Mouse (Mus musculus) left cerebral cortex, postnatal 25 days (tissue): Measurements from ENCODE around the gene Pnpla7. TPM values are rescaled to one million over a fixed set of nuclear protein-coding genes. Genes with fewer than 3 reads are reported as not detected.
"Not testable (repeated sequence)": the region's sequence is repeated elsewhere in the genome, so short reads cannot be mapped to it uniquely, and the experiment has no call there.

Source experiments
- DNase-seq, 2 experiments: peaks; one replicate each; pipeline ENCODE4 v3.0.0; 2022; ENCODE audit warnings: low spot score in 2 of 2, mixed read lengths in 1 of 2
- intact Hi-C: fragments of 180-260 bp; cut with DNase I; formaldehyde crosslinking; loops from one replicate; pipeline ENCODE4 v1.15.1; 2025
- total RNA-seq, 2 experiments: library from RNA; stranded (reverse); gene quantifications; 2 replicates each; pipeline ENCODE4 v1.2.3; 2021

Pnpla7 gene
- total RNA-seq = 10 to 100 TPM; 14.6 to 17.5 TPM

- DNase-seq = peak; percentile 58 to 82
These were observed at the start of gene Pnpla7 for GRCm38 (mm10) chr2:24975704-24976297. Pnpla7 (plus strand) TSS chr2:24976033.

DNA sequence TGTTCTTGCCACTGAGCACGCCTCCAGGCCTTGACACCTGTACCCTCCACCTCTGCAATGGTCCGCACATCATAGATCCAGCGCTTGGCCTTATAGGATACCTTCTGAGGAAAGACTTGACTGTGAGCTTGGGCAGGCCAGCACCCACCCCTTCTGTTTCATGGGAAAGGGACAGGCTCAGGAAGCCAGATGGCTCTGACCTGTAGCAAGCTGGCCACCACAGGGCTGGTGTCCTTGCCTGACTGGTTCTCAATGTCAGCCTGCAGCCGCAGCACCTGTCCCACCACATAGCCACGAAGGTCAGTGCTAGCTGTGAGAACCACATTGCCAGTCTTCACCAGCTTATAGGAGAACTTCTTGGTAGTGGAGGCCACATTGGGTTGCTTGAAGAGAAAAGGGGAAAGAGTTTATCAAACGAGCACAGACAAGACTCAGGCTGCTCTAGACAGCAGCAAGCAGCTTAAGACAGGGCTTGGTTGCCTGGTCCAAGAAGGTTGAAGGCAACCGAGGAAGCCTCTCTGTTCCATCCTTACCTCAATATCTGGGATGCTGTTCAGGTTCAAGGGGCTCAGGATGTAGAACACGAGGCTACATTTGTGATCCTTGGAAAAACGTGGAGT lies 49.4 kb upstream of the Pnpla7 start:
- DNase-seq = no peak
- intact Hi-C loops = no loop called here

More at GRCm38 (mm10) chr2:24975704-24976297, at the start of gene Pnpla7:
- intact Hi-C loops = no loop called here

DNA sequence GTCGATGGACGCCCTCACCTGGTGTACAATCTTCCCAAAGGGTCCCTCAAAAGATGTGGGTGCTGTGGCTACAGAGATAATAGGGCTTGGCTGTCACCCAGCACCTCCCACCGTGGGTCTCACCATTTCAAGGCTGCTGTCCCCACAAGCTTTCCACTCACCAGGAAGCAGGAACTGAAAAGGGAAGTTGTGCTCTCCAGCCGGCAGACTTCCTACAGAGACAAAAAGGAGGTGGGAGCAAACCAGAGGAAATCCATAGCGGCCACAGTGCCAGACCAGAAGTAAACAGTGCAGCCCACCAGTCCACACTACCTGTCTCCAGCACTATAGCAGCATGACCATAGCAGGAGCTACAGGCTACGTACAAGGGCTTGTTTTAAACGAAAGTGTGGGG lies 48.9 kb upstream of the Pnpla7 start:
- DNase-seq = no peak
- intact Hi-C loops = no loop called here

GRCm38 (mm10) chr2:24927810-24928479 lies 47.9 kb upstream of the Pnpla7 start:
- DNase-seq = no peak
- intact Hi-C loops = no loop called here

DNA sequence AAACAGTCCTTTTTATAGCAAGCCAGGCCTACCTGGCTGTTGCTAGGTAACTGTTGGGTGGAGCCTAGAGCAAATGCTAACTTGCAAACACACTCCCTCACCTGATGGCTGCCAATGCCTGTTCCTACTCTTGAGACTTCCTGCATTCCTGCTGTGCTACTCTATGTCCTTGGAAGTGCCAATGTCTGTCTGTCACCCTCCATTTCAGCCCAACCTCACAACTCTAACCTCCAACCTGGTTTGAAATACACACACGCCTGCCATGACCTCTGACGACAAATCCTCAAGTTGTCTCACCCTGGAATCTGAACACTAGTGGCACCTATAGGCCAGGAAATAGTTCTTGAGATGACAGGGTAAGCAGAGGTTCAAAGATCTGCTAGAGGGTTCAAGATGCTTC lies 46.7 kb upstream of the Pnpla7 start:
- DNase-seq = no peak
- intact Hi-C loops = no loop called here

DNA sequence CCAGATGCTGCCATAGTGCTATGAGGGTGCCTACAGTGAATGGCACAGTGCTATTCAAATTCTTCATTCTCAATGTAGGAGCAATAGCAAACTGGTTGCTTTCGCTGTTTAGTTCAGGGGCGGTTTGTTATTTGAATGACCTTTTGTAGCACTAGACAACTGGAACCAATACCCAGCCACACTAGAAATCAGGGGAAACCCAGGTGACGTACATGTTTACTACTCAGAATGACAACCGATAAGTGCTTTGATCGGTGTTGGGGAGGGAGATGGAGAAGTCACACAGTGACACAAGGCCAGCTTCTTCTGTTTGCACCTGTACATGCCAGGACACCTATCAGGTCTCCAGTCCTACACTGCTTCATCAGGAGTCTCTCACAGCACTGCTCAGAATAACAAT lies 46.2 kb upstream of the Pnpla7 start:
- intact Hi-C loops = no loop called here
- DNase-seq = no peak

DNA sequence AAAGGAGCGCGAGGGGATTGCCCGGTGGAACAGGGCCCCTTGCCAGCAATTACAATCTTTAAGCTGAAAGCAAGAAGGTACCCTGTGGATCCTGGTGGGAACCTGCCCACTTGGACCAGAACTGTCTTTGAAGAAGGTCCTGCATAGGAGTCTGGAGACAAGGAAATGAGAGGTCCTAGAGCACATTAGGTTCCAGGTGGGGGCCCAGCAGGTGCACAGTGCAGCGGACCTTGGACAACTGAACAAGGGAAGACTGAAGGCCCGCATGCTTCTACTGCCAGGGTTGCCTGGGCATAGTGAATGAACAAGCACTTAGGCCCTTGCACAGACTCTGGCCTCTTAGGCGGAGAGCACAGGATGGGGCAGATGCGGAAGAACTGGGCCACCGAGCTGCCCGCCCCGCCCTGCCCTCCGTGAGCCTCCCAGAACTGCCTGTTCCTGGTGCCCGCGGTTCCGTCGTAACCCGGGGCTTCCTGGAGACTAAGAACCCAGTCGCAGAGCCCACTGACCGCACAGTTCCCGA lies 41.3 kb upstream of the Pnpla7 start:
- intact Hi-C loops = no loop called here
- peak in 1 of 2 experiments; percentile 14 for DNase-seq

GRCm38 (mm10) chr2:24935057-24935796 lies 40.6 kb upstream of the Pnpla7 start, which contains the start of gene Arrdc1:
Arrdc1 (minus strand) TSS chr2:24935252.
- peak; percentile 81 to 89 for DNase-seq
- intact Hi-C loops = no loop called here

GRCm38 (mm10) chr2:24942092-24942491 lies 33.7 kb upstream of the Pnpla7 start:
- DNase-seq = no peak
- intact Hi-C loops = no loop called here

GRCm38 (mm10) chr2:24944304-24944703 lies 31.5 kb upstream of the Pnpla7 start:
- intact Hi-C loops = not testable (repeated sequence)

DNA sequence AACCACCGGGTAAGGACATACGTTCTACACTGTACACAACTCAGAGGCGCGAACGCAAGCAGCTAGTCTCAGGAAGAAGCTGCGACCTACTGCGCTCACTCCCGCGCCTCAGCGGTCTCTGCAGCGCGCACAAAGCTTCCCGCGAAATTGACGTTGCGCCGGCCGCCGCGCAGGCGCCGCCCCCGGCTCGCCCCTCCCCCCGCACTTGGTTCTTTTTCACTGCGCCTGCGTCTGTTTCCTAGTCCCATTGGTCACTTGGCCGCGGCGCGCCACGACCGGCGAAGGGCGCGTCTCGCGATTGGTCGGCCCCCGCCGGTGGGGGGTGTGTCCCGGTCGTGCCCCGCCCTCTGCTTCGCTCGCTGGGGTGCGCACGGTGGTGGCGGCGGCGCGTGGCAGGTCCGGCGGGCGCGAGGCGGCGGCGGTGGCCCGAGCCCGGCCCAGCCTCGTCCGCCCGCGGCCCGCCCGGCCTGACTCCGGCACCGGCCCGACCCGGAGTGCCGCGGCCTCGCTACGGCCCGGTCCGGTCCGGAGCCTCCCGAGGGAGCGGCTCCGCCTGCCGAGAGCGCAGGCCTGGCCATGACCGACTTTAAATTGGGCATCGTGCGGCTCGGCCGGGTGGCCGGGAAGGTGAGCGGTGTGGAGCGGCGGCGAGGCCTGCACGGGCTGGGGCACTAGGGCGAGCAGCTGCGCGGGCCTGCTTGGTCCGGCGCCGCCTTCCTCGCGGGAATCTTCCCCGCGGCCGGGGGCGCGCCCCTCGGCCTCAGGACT lies 26.2 kb upstream of the Pnpla7 start, which contains the start of gene Zmynd19:
Gene Zmynd19, plus strand, starts transcription at position 372 of the 768 bp plus-strand sequence.
- intact Hi-C loops = no loop called here
- DNase-seq = peak; percentile 98 to 99

More at GRCm38 (mm10) chr2:24944304-24944703, 31.5 kb upstream of the Pnpla7 start:
- not testable (repeated sequence) for DNase-seq

DNA sequence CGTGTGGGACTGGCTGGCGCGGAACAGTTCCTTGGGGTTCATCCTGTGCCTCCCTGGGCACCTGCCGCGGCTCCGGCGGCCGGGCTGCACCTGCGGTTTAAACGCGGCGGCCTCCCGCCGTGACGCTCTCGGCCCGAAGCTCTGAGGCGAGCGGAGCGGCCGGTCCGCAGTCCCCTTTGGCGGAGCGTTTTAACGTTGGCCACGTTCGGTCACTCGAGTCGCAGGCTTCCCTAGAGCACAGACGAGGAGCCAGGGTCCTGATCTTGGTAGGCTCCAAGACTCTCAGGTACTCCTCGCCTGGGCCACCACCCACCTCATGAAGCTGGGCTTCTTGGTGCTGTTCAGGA lies 25.7 kb upstream of the Pnpla7 start:
- intact Hi-C loops = no loop called here
- DNase-seq = no peak

GRCm38 (mm10) chr2:24952537-24953055 lies 23.2 kb upstream of the Pnpla7 start:
- intact Hi-C loops = no loop called here

DNA sequence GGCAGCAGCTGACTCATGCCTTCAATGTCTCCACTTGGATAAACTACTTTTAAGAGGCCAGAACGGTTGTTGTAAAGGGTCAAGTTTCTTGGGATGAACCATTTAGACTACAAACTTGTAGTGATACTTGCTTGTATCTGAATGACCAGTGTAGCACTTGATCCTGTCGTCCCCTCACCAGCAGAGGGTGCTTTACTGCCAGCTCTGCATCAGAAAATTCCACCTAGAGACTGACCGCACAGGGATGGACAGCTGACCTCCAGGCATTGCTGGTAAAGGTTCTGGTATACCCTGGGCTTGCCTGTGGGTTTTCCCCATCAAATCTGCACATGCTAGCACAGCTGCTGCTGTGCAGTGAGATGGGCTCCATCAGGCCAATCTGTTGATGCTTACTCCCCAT lies 14.9 kb upstream of the Pnpla7 start:
- intact Hi-C loops = no loop called here

More at GRCm38 (mm10) chr2:24952537-24953055, 23.2 kb upstream of the Pnpla7 start:
- no peak for DNase-seq

DNA sequence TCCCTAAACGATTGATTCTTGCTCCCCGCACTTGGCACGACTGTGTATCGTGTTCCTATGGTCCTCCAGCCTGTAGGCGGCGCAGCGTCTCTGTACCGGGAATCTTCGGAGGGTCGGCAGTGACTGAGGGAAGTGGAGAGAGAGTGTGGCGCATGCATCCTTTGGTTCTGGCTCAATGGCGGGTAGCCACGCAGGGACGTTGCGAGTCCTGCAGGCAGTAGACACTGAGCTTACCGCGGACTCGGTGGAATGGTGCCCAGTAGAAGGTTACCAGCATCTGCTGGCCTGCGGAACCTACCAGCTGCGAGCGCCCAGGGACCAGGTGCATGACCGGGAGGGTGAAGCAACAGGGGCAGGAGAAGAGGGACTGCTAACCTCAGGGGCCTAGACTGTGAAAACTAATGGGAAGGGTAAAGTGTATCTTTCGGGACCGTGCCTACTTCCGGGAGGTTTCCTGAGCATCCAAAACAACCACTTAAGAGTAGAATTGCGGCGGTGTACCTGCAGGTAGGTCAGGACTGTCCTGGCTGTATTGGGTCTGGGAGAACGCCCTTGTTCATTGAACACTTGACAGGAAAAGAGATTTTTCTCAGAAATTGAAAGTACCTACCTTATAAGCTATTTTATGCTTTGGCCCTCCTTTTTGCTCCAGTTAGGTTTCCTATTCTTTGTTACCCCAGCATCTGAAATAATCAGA lies 13.4 kb upstream of the Pnpla7 start, which contains the start of gene Dph7:
Gene Dph7, plus strand, starts transcription at position 97 of the 697 bp plus-strand sequence.
- DNase-seq = peak; percentile 87 to 93
- intact Hi-C loops = no loop called here

More for the DNA sequence above, 14.9 kb upstream of the Pnpla7 start:
- DNase-seq = peak in 1 of 2 experiments; percentile 23

DNA sequence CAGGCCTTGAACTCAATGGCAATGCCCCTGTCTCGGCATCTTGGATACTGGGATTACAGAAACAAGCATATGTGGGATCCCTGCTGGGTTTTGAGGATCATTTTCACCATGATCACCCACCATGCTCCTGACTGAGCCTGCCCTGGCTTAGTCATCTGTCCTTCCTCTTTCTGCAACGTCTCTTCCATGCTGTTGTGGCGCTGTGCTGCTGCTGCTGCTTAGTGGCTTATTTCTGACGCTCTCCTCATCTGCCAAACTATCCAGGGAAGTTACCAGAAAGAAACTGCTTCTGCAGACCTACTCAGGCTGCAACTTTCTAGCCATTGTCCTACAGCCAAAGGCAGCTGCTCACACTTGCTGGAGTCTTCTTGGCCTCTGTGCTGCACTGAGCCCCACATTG lies 5.4 kb upstream of the Pnpla7 start:
- DNase-seq = no peak
- intact Hi-C loops = no loop called here

- intact Hi-C loops = not testable (repeated sequence)
- peak in 1 of 2 experiments; percentile 31 for DNase-seq
These were observed 1.4 kb upstream of the Pnpla7 start for GRCm38 (mm10) chr2:24974452-24974851.
